Mouse (Mus musculus): ENCODE measurements around the gene Otulin. TPM values are rescaled to one million over a fixed set of nuclear protein-coding genes. Genes with fewer than 3 reads are reported as not detected.

Otulin gene
- total and polyA plus RNA-seq, 2 experiments from 2014 or later, result 15.9 to 25.4 TPM

GRCm38 (mm10) chr15:27626314-27626713 lies 4.2 kb downstream of the Otulin start:
- peaks cover 13% of the 10 kb centered on the region; the same call in 1 of the 2 replicates for H3K4me1 ChIP-seq (ENCODE audit: insufficient read depth, low read length)
- H3K4me2 ChIP-seq (ENCODE audit: low read depth, low read length), result no peak overlapping the region
- no peak for DNase-seq (ENCODE audit: low spot score)
- 98% methylated on average over 1 of the region's 1 CpGs for WGBS
- no peak for TF ChIP-seq CTCF (IDR thresholded peaks at IDR 0.05; ENCODE audit: low read depth)
- ATAC-seq, result no peak
- no peaks in the 10 kb centered on the region for H3K9me3 ChIP-seq (ENCODE audit: low read length)
- H3K27ac ChIP-seq, result no peak overlapping the region
- H3K4me3 ChIP-seq (ENCODE audit: low read length), result no peak overlapping the region
- H3K9ac ChIP-seq (replicated peaks; ENCODE audit: low read length), result no peak overlapping the region
- H3K36me3 ChIP-seq (ENCODE audit: insufficient read depth, low read length), result peaks cover 6% of the 10 kb centered on the region; the same call in 1 of the 2 replicates
- H3K27me3 ChIP-seq (ENCODE audit: insufficient read depth, low read length), result no peaks in the 10 kb centered on the region

GRCm38 (mm10) chr15:27625890-27626255 lies 4.6 kb downstream of the Otulin start:
- no peak for TF ChIP-seq CTCF (IDR thresholded peaks at IDR 0.05; ENCODE audit: low read depth)
- no peaks in the 10 kb centered on the region for H3K27me3 ChIP-seq (ENCODE audit: insufficient read depth, low read length)
- no peak overlapping the region for H3K9ac ChIP-seq (replicated peaks; ENCODE audit: low read length)
- no peak overlapping the region for H3K4me3 ChIP-seq (ENCODE audit: low read length)
- H3K36me3 ChIP-seq (ENCODE audit: insufficient read depth, low read length), result peaks cover 6% of the 10 kb centered on the region; the same call in 1 of the 2 replicates
- no peaks in the 10 kb centered on the region for H3K9me3 ChIP-seq (ENCODE audit: low read length)
- no peak overlapping the region for H3K27ac ChIP-seq
- H3K4me2 ChIP-seq (ENCODE audit: low read depth, low read length), result no peak overlapping the region
- H3K4me1 ChIP-seq (ENCODE audit: insufficient read depth, low read length), result peaks cover 13% of the 10 kb centered on the region; the same call in 1 of the 2 replicates
- DNase-seq (ENCODE audit: low spot score) (no peak), ATAC-seq (no peak)
- WGBS, result 83% methylated on average over 10 of the region's 10 CpGs

GRCm38 (mm10) chr15:27625014-27625889 lies 5.2 kb downstream of the Otulin start:
- DNase-seq (ENCODE audit: low spot score) (no peak), ATAC-seq (no peak)
- H3K4me1 ChIP-seq (ENCODE audit: insufficient read depth, low read length), result peaks cover 13% of the 10 kb centered on the region; the same call in 1 of the 2 replicates
- no peaks in the 10 kb centered on the region for H3K9me3 ChIP-seq (ENCODE audit: low read length)
- no peaks in the 10 kb centered on the region for H3K27me3 ChIP-seq (ENCODE audit: insufficient read depth, low read length)
- 84% methylated on average over 13 of the region's 13 CpGs for WGBS
- TF ChIP-seq CTCF (IDR thresholded peaks at IDR 0.05; ENCODE audit: low read depth), result no peak
- peaks cover 6% of the 10 kb centered on the region; the same call in 1 of the 2 replicates for H3K36me3 ChIP-seq (ENCODE audit: insufficient read depth, low read length)
- no peak overlapping the region for H3K4me2 ChIP-seq (ENCODE audit: low read depth, low read length)
- no peak overlapping the region for H3K27ac ChIP-seq
- H3K4me3 ChIP-seq (ENCODE audit: low read length), result no peak overlapping the region
- H3K9ac ChIP-seq (replicated peaks; ENCODE audit: low read length), result no peak overlapping the region

- H3K4me1 ChIP-seq (ENCODE audit: insufficient read depth, low read length), result no peaks in the 10 kb centered on the region
- WGBS, result 85% methylated on average over 6 of the region's 6 CpGs
- no peak overlapping the region for H3K4me2 ChIP-seq (ENCODE audit: low read depth, low read length)
- H3K27me3 ChIP-seq (ENCODE audit: insufficient read depth, low read length), result no peaks in the 10 kb centered on the region
- no peak for ATAC-seq
- H3K4me3 ChIP-seq (ENCODE audit: low read length), result no peak overlapping the region
- no peak for TF ChIP-seq CTCF (IDR thresholded peaks at IDR 0.05; ENCODE audit: low read depth)
- H3K36me3 ChIP-seq (ENCODE audit: insufficient read depth, low read length), result peaks cover 13% of the 10 kb centered on the region; the same call in 1 of the 2 replicates
- DNase-seq (ENCODE audit: low spot score), result no peak
- H3K27ac ChIP-seq, result no peak overlapping the region
- no peaks in the 10 kb centered on the region for H3K9me3 ChIP-seq (ENCODE audit: low read length)
- no peak overlapping the region for H3K9ac ChIP-seq (replicated peaks; ENCODE audit: low read length)
Measured at GRCm38 (mm10) chr15:27623286-27623685, 7.2 kb downstream of the Otulin start.

GRCm38 (mm10) chr15:27620475-27621185 lies 9.9 kb downstream of the Otulin start:
- DNase-seq (ENCODE audit: low spot score) (no peak), ATAC-seq (no peak)
- H3K4me3 ChIP-seq (ENCODE audit: low read length), result no peak overlapping the region
- no peaks in the 10 kb centered on the region for H3K9me3 ChIP-seq (ENCODE audit: low read length)
- no peak for TF ChIP-seq CTCF (IDR thresholded peaks at IDR 0.05; ENCODE audit: low read depth)
- H3K4me2 ChIP-seq (ENCODE audit: low read depth, low read length), result no peak overlapping the region
- no peaks in the 10 kb centered on the region for H3K27me3 ChIP-seq (ENCODE audit: insufficient read depth, low read length)
- no peak overlapping the region for H3K9ac ChIP-seq (replicated peaks; ENCODE audit: low read length)
- H3K4me1 ChIP-seq (ENCODE audit: insufficient read depth, low read length), result no peaks in the 10 kb centered on the region
- H3K27ac ChIP-seq, result no peak overlapping the region
- 80% methylated on average over 6 of the region's 6 CpGs for WGBS
- peaks cover 7% of the 10 kb centered on the region; the same call in 1 of the 2 replicates for H3K36me3 ChIP-seq (ENCODE audit: insufficient read depth, low read length)

- no peak overlapping the region for H3K4me2 ChIP-seq (ENCODE audit: low read depth, low read length)
- 83% methylated on average over 3 of the region's 3 CpGs for WGBS
- H3K9me3 ChIP-seq (ENCODE audit: low read length), result no peaks in the 10 kb centered on the region
- DNase-seq (ENCODE audit: low spot score) (no peak), ATAC-seq (no peak)
- no peak for TF ChIP-seq CTCF (IDR thresholded peaks at IDR 0.05; ENCODE audit: low read depth)
- H3K4me1 ChIP-seq (ENCODE audit: insufficient read depth, low read length), result no peaks in the 10 kb centered on the region
- no peak overlapping the region; the same call in 1 of the 2 replicates for H3K9ac ChIP-seq (replicated peaks; ENCODE audit: low read length)
- no peak overlapping the region for H3K4me3 ChIP-seq (ENCODE audit: low read length)
- no peaks in the 10 kb centered on the region for H3K27me3 ChIP-seq (ENCODE audit: insufficient read depth, low read length)
- peaks cover 7% of the 10 kb centered on the region; the same call in 1 of the 2 replicates for H3K36me3 ChIP-seq (ENCODE audit: insufficient read depth, low read length)
- H3K27ac ChIP-seq, result no peak overlapping the region
Measured at GRCm38 (mm10) chr15:27619683-27620082, 10.8 kb downstream of the Otulin start.
